Mouse (Mus musculus) heart, postnatal 4 days (tissue): ENCODE results near the gene Idh2. TPM values are rescaled to one million over a fixed set of nuclear protein-coding genes. Genes with fewer than 3 reads are reported as not detected.
"Not testable (repeated sequence)": the region's sequence is repeated elsewhere in the genome, so short reads cannot be mapped to it uniquely, and the experiment has no call there.

Experiments
- DNase-seq: peaks from one replicate; pipeline ENCODE4 v3.0.0; 2021
- total RNA-seq, 2 experiments: library from RNA; stranded (reverse); gene quantifications; 2 replicates each; pipeline ENCODE4 v1.2.3; 2021

Idh2 gene
- total RNA-seq, 2 experiments from 2014 or later, result 1,640 to 1,742 TPM

- no peak for DNase-seq
Observed at GRCm38 (mm10) chr7:80059064-80059838, 55.9 kb downstream of the Idh2 start.

GRCm38 (mm10) chr7:80058405-80059063 lies 56.7 kb downstream of the Idh2 start:
- no peak for DNase-seq

- peak; percentile 35 for DNase-seq
Observed at GRCm38 (mm10) chr7:80057781-80058180, 57.4 kb downstream of the Idh2 start.

GRCm38 (mm10) chr7:80057002-80057691 lies 58.0 kb downstream of the Idh2 start:
- DNase-seq, result peak; percentile 68

DNA sequence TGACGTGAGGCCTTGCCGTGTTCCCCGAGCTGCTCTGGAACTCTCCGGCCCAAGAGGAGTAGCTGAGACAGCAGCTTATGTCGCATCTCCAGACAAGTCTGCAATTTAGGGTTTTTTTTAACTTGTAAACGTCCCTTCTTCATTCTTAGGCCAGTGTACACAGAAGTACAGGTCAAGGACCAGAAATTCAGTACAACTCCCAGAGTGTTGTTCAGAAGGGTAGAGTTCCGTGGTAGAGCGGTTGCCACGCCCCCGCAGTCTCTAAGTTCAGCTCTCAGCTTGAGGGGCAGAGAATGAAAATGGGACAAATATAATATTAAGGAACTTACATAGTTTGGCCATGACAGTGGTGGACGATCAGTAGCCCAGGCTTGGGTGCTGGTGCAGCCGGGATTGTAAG lies 59.4 kb downstream of the Idh2 start:
- no peak for DNase-seq

- no peak for DNase-seq
Observed at GRCm38 (mm10) chr7:80053147-80053546, 62.0 kb downstream of the Idh2 start.

GRCm38 (mm10) chr7:80052261-80052660 lies 62.9 kb downstream of the Idh2 start:
- peak; percentile 80 for DNase-seq

- peak; percentile 39 for DNase-seq
Observed at GRCm38 (mm10) chr7:80051835-80052234, 63.4 kb downstream of the Idh2 start.

GRCm38 (mm10) chr7:80050382-80050781 lies 64.8 kb downstream of the Idh2 start:
- DNase-seq, result not testable (repeated sequence)

- DNase-seq, result no peak
Observed at GRCm38 (mm10) chr7:80049746-80050145, 65.4 kb downstream of the Idh2 start.

GRCm38 (mm10) chr7:80047041-80047440 lies 68.2 kb downstream of the Idh2 start:
- no peak for DNase-seq

Other genes with a start within 250 kb of the Idh2 start
- 10 to 100 TPM; 25.0 to 26.5 TPM for gene Ap3s2, start 194.7 kb downstream of the Idh2 start, total RNA-seq
- gene Arpin, start 180.0 kb downstream of the Idh2 start, total RNA-seq, result 10 to 100 TPM; 25.1 to 26.0 TPM
- gene Zfp710, start 90.6 kb downstream of the Idh2 start, total RNA-seq, result 10 to 100 TPM; 20.3 to 20.7 TPM
- 10 to 100 TPM; 14.3 to 16.1 TPM for gene Sema4b, start 71.4 kb upstream of the Idh2 start, total RNA-seq
- gene Cib1, start 117.4 kb upstream of the Idh2 start, total RNA-seq, result 10 to 100 TPM; 26.2 to 27.7 TPM
- 1 to 10 TPM; 2.5 to 2.6 TPM for gene Gdpgp1, start 117.5 kb upstream of the Idh2 start, total RNA-seq
- gene Ttll13, start 131.0 kb upstream of the Idh2 start, total RNA-seq, result under 1 TPM; 0.47 to 0.86 TPM
- gene Ngrn, start 145.8 kb upstream of the Idh2 start, total RNA-seq, result 10 to 100 TPM; 23.5 to 24.8 TPM
- gene Vps33b, start 154.3 kb upstream of the Idh2 start, total RNA-seq, result 10 to 100 TPM; 10.6 TPM
- gene Prc1, start 179.1 kb upstream of the Idh2 start, total RNA-seq, result 100 to 1,000 TPM; 132 to 141 TPM
- 1 to 10 TPM; 8.5 to 9.5 TPM for gene Rccd1, start 209.1 kb upstream of the Idh2 start, total RNA-seq
- 10 to 100 TPM; 22.9 to 24.9 TPM for gene Unc45a, start 225.6 kb upstream of the Idh2 start, total RNA-seq
- gene Hddc3, start 227.7 kb upstream of the Idh2 start, total RNA-seq, result 10 to 100 TPM; 40.9 to 42.1 TPM